Mouse (Mus musculus) megakaryocyte progenitor cell, adult 5-6 weeks (primary cell): ENCODE measurements around the gene Prdm5. TPM values are rescaled to one million over a fixed set of nuclear protein-coding genes. Genes with fewer than 3 reads are reported as not detected.

Experiments used
- ATAC-seq: replicated peaks from 2 replicates; pipeline ENCODE4 v1.8.0; 2016; ENCODE audit warnings: mild to moderate bottlenecking, moderate TSS enrichment, inconsistent platforms; ENCODE audit not compliant: poor library complexity
- total RNA-seq, 2 experiments: library from RNA; stranded (forward) in 1 of 2; stranded (reverse) in 1 of 2; fragments of 157-497, 149-512 nt in 1 of 2; fragments of 200-1000 nt in 1 of 2; gene quantifications; 2 replicates each; pipeline versions ENCODE4 v1.2.3 to v1.2.4; 2015 to 2017

The Prdm5 gene
- total RNA-seq, 2 experiments from 2014 or later: 13.9 to 15.6 TPM

DNA sequence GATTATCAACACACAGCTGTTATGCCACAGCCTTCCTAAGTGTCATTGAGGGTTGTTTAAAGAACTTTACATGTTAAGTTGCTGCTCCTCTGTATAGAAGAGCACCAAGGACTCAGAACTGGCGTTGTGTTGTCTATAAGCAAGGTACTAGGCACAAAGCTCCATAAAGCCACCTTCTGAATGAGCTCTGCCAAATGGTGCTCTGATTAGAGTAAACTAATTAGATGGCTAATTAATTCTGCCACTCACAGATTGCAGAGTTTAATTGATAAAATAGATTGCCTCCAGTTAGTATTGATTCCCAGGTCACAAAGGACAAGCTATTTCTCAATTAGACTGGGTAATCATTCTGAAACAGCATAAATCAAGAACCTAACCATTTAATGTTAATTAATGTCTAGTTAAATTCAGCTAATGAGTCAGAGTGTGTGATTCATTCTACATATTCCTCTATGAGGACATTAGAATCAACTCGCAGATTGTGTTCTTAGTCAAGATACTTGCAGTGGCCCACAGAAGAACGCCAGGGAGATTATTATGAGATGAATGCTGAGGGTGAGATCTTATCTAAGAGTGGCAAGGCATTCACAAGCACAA lies 147.0 kb downstream of the Prdm5 start:
- ATAC-seq: no peak

GRCm38 (mm10) chr6:65930523-65930922 lies 151.7 kb downstream of the Prdm5 start:
- ATAC-seq: no peak

- no peak for ATAC-seq
Observed at GRCm38 (mm10) chr6:65932776-65933175, 154.0 kb downstream of the Prdm5 start.

- ATAC-seq: no peak
Observed at GRCm38 (mm10) chr6:65933177-65933576, 154.4 kb downstream of the Prdm5 start.

DNA sequence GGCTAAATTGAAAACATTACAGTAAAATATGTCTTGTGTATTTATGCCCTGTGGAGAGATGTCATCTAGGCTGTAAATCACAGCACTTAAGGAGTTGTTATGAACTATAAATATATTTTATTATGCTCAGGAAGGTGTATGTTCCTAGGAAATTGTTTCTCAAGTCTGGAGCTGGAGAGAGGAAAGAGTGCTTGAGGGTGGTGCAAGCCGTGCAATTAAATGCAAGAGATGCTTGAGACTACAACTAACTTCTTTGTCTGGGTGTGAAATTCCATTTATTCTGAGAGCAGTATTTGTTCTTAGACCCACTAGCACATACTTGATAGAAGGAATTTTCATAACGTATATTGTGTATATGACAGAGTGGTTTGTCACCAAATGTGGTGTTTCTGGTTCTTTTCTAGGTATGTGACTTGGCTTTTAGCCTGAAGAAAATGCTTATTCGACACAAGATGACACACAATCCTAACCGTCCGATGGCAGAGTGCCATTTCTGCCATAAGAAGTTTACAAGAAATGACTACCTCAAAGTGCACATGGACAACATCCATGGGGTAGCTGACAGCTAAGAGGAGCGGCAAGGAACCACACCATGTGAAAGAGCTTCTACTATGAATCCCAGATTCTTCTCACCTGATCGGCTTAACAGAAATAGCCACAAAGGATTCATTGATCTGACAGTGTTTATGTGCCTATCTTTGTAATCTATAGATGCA lies 156.9 kb downstream of the Prdm5 start:
- no peak for ATAC-seq

DNA sequence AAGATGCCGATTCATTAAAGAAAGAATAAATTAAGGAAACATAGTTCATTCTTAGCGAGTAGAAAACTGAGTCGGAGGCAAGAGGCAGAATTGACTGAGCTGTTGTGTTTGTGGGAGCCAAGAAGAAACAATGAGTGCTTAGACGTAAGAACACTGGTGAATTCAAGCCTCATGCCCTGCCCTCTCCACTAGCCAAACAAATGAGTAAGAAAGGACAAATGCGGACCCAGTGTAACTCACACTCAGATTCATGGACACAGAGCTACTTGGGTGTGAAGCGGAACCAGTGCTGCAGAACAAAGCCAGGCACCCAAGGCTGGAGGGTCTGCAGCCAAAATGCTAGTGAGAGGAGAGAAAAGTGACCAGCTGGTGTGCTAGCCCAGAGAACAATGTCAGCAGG lies 171.7 kb downstream of the Prdm5 start:
- no peak for ATAC-seq

- no peak for ATAC-seq
Observed at GRCm38 (mm10) chr6:65952309-65952708, 173.5 kb downstream of the Prdm5 start, which contains the start of gene 4930544G11Rik. Gene 4930544G11Rik (plus strand): TSS chr6:65952609.

GRCm38 (mm10) chr6:65969386-65970111 lies 190.8 kb downstream of the Prdm5 start:
- ATAC-seq: no peak

- no peak for ATAC-seq
Observed at GRCm38 (mm10) chr6:65970410-65970809, 191.6 kb downstream of the Prdm5 start.

Other genes with a start within 250 kb of the Prdm5 start
- gene Ndnf, start 107.4 kb upstream of the Prdm5 start, total RNA-seq (2015): 0.10 TPM in 1 of 2 replicates, not detected in the other
- under 0.01 TPM in 1 of 2 replicates, not detected in the other for gene Ndnf, start 107.4 kb upstream of the Prdm5 start, total RNA-seq (2017)
- gene 4930544G11Rik, start 173.6 kb downstream of the Prdm5 start, total RNA-seq (2015): not detected in 2 replicates
- not detected in 2 replicates for gene 4930544G11Rik, start 173.6 kb downstream of the Prdm5 start, total RNA-seq (2017)